Mouse (Mus musculus) right cerebral cortex, postnatal 10 days (tissue): ENCODE data around the gene Raet1e.
"Not testable (repeated sequence)": the region's sequence is repeated elsewhere in the genome, so short reads cannot be mapped to it uniquely, and the experiment has no call there.

Experiments
- DNase-seq, 2 experiments: peaks; one replicate each; pipeline ENCODE4 v3.0.0; 2021; ENCODE audit warnings: low spot score in 2 of 2

Raet1e gene

DNA sequence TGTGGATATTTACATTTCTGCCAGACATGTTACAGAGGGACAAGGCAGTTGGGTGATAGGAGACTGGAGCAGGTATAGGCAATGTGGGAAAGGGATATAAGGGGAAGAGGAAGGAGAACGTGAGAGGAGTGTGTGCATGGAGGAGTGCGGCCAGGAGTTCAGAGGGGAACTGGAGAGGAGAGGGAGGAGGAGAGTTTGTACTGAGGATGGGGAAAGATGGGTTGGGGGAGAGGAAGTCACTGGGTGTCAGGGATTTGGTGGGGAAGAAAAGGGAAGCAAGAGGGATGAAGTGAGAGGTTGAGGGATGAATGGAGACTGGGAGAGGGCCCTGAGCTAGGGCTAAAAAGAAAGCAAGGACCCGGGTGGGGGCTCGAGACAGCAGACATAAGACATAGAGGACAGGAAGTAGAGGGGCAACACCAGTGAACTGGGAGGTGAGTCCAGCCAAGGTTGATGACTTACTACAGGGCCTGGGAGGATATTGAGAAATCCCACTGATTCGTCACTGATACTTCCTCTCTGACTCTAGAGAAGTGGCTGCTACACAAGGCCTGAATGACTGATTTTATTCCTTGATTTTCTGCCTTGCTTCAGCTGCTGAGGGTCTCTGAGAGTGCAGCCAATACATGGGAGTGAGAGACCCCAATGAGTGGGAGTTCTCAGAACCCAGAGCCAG, 7.1 kb downstream of the Raet1e start:
- not testable (repeated sequence) for DNase-seq

DNA sequence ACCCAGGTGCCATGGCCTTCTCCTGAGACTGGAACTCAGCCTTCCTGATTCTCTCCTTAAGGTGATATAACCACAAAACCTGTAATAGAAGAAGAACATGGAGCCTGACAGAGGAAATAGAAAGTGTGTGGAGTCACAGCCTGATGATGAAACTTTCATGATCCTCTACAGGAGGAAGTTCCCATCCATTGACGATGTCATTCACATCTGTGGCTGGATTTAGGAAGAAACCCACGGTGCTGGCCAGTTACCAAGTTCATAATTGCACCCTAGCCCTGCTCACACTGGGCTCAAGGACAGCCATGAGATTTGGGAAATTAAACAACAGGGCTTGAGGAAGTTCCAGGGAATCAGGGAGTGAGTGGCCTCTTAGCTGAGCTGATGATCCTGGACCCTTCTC, 7.7 kb downstream of the Raet1e start:
- DNase-seq: not testable (repeated sequence)

GRCm38 (mm10) chr10:22167061-22167460, 8.7 kb downstream of the Raet1e start:
- not testable (repeated sequence) for DNase-seq

GRCm38 (mm10) chr10:22169116-22169515, 10.7 kb downstream of the Raet1e start:
- not testable (repeated sequence) for DNase-seq

DNA sequence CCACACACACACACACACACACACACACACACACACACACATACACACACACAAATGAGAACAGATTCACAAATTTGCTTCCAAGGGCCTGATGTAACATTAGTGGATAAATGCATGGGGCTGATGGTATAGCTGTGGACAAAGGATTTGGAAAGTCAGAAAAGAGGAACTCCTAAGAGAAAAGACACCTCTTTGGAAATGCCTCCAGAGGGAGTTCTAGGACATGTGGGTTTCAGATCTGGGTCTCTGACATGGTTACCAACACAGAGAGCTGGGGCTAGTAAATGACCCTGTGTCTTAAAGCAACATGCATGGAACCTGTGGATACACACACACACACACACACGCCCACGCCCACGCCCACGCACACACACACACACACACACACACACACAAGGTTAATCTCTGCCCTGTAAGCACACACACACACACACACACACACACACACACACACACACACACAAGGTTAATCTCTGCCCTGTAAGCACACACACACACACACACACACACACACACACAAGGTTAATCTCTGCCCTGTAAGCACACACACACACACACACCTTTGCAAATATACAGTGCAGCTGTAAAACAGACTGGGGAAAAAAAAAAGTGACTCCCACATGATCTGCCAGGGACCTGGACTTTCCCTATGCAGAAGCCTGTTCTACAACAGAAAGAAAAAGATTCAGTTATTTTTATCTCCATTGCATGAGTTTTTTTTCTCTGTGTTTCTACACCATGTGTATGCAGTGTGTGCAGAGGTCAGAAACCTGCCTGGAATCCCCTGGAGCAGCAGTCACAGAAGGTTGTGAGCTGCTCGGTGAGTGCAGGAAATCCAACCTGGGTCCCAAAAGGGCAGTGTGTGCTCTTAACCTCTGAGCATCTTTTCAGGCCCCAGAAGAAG, 14.3 kb downstream of the Raet1e start:
- DNase-seq: not testable (repeated sequence)

GRCm38 (mm10) chr10:22173335-22174189, 15.2 kb downstream of the Raet1e start:
- DNase-seq: not testable (repeated sequence)

GRCm38 (mm10) chr10:22174190-22174487, 15.8 kb downstream of the Raet1e start:
- DNase-seq: not testable (repeated sequence)

- DNase-seq: not testable (repeated sequence)
Observed at GRCm38 (mm10) chr10:22176515-22176914, 18.1 kb downstream of the Raet1e start.

DNA sequence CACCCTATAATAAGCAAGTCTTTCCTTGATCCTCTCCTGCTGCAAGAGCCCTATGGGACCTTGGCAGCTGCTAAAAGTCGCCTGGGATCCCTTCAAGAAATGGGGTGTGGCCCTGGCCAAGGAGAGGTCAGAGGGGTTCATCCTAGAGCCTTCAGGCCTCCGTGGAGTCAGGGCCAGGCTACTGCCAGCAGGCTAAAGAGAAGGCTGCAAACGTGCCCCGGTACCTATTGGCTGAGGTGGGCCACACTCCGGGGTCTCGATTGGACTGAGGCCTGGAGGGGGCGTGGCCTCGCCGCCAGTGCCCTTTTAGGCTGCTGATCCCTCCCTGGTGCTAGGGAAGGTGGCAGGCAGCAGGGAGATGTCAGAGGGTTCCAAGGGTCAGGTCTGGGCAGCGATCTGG, 32.7 kb downstream of the Raet1e start:
- not testable (repeated sequence) for DNase-seq

DNA sequence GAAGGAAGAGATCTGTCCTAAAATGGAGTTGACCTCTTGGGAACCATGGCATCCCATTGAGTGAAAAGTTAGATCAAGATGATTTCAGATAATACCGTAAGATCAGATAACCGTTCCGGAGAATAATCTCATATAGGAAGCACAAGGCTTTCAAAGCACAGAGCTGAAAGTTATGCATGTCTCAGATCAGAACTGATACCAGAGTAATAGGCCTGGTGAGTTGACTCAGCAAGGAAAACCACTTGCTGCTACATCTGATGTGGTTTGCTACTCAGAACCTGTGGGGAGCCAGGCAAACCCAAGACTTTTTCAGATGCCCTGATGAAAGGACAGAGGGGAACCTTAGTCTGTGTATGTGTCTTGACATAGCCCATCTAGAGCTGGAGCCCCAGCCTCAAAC, 43.0 kb downstream of the Raet1e start:
- not testable (repeated sequence) for DNase-seq

DNA sequence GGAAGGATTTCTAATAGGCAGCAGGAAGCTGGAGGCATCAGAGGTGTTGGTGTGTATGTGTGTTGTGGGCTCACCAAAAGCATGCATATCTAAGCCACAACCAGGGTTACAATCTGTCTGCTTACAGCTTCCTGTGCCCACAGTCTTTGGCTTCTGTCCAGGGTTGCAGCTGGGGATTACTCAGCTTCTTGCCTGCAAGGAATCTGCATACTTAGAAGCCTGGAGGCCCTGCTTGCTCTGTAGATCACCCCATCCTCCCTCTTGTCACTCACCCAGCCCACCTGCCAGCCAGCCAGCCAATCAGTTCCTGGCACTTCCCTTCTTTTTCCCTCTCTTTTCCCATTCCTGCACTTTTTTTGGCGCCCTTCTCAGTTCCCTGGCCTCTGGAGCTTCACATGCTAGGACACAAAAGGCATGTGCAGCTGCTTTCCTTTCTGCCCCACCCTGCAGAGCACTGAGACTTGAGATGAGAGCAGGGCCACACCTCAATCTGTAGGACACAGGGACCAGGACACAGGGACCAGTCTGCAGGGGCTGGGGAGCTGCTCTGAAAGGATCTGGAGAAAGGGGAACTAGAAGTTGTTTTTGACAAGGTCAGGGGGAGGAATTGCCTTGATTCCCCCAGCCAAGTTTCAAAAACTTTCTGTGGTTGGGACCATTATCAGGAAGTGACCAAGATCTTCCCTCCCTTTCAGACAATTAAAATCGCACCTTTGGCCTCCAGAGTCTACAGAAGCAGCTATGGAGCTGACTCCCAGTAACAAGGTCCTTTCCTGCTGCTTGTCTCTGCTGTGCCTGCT, 44.6 kb downstream of the Raet1e start:
- DNase-seq: not testable (repeated sequence)

DNA sequence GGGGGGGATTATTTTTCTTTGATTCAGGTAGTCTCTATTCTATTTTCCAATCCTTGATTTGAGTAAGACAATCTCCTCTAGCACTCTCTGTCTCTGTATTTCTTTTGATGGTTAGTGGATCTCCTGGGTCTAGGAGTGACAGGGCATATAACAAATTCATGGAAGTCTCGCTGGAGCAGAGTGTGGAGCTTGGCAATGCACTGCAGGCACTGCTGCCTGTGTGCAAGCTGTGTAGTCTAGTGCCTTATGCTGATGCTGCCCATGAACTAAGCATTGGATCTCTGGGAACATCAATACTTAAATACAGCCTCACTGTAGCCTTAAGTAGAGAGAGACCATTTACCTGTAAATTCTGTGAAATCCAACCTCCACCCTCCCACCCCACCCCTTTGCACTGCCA, 48.1 kb downstream of the Raet1e start:
- not testable (repeated sequence) for DNase-seq

DNA sequence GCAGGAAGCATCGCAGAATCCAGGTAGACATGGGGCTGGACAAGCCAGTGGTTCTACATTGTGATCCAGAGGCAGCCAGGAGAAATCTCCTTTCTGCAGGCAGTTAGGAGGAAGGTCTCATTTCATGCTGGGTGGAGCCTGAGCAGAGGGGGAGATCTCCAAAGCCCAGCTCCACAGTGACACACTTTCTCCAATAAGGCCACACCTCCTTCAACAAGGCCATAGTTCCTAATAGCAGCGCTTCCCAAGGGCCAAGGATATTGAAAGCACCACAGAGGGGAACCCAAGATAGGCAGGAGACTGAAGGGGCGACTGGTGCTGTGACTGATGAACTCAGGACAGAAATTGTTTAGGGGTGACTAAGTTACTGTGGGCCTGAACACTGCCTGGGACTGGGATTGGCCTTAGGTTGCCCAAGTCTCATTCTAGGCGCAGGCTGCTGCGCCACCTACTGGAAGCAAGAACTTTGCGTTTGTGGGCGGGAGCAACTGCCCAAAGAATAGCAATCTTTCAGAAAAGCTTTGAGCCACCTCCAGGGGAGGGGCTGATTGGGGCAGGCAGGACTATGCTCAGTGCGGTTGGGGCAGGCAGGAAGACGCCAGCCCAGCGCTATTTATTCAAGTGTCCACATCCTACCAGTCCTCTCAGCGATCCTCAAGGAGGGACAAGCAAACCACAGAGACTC, 53.8 kb downstream of the Raet1e start:
- peak in 1 of 2 experiments; percentile 45 for DNase-seq

GRCm38 (mm10) chr10:22223474-22224349, 65.3 kb downstream of the Raet1e start:
- peak; percentile 20 to 22 for DNase-seq

DNA sequence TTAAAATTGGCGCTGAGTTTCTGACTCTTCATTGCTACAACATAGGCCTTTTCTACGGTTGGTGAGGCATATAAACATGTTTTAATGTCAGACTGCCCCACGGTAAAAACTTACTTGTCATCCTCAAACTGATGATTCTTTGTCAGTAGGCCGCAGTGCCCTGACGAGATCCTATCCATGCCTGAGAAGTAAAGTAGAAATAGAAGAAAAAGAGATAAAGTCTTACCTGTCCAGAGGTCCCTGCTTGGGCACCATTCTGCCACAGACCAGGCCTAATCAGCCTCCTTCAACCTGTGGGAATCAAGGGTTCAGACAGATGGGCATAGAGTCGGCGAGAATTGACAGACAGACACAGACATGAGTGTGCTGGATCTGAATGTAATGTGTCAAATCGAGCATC, 106.7 kb downstream of the Raet1e start:
- DNase-seq: no peak

- DNase-seq: not testable (repeated sequence)
Observed at GRCm38 (mm10) chr10:22270879-22271786, 112.8 kb downstream of the Raet1e start.

DNA sequence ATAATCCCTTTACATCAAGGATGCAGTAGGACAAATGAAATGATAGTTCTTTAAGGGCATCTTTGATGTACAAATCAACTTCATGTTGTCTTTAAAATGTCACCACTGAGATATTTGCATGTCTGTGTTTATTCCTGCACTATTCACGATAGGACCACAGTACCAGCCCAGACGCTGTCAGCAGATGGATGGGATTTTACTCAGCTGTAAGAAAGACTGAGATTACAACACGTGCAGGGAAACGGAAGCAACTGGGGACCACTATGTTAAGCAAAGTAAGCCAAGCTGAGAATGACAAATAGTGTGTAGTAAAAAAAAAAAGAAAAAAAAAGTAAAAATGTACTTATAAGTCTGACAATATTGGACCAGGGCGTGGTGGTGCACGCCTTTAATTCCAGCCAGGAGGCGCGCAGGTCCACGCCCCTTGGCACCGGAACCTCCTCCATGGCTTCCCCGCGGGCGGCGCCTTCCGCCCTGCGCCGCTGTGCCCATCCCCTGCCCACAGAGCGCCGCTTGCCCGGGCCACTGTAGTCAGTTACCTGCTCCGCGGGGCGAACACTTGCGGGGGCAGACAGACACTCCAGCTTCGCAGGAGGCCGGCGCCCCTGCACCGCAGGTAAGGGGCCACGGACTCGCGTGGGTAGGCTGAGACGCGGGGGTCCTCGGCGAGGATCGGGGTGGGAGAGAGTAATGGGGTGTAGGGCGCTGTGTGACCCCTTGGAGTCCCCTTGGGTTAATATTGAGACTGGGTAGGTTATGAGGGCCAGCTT, 114.7 kb downstream of the Raet1e start:
- DNase-seq: not testable (repeated sequence)
